Mouse (Mus musculus) hindbrain, embryonic 12.5 days (tissue): ENCODE data around the gene Slc45a2. TPM values are rescaled to one million over a fixed set of nuclear protein-coding genes. Genes with fewer than 3 reads are reported as not detected.

Experiments used
- ATAC-seq: fragments of 200-750 bp; cut with Nextera tagmentation; 2 replicates; pipeline ENCODE4 v1.8.0; 2017; ENCODE audit warnings: moderate TSS enrichment; ENCODE audit not compliant: low FRiP score
- H3K27ac ChIP-seq: fragments of 300-500 bp; sonication (generic); 2 replicates; pipeline ENCODE4 v1.5.1; 2016; ENCODE audit warnings: mild to moderate bottlenecking
- H3K27me3 ChIP-seq: fragments of 300-500 bp; sonication (generic); 2 replicates; pipeline ENCODE4 v1.6.1; 2016; ENCODE audit warnings: mild to moderate bottlenecking
- H3K36me3 ChIP-seq: fragments of 300-500 bp; sonication (generic); 2 replicates; pipeline ENCODE4 v1.6.1; 2016; ENCODE audit warnings: mild to moderate bottlenecking
- H3K4me1 ChIP-seq: fragments of 300-500 bp; sonication (generic); 2 replicates; pipeline ENCODE4 v1.6.1; 2016
- H3K4me2 ChIP-seq: fragments of 300-500 bp; sonication (generic); replicated peaks from 2 replicates; pipeline ENCODE4 v1.6.1; 2016; ENCODE audit warnings: mild to moderate bottlenecking
- H3K4me3 ChIP-seq: fragments of 300-500 bp; sonication (generic); 2 replicates; pipeline ENCODE4 v1.5.1; 2016; ENCODE audit warnings: mild to moderate bottlenecking
- H3K9ac ChIP-seq: fragments of 300-500 bp; sonication (generic); 2 replicates; pipeline ENCODE4 v1.6.1; 2016; ENCODE audit warnings: mild to moderate bottlenecking, moderate library complexity
- H3K9me3 ChIP-seq: fragments of 300-500 bp; sonication (generic); replicated peaks from 2 replicates; pipeline ENCODE4 v1.6.1; 2016; ENCODE audit warnings: mild to moderate bottlenecking
- WGBS: fragments of 180-500 bp; shearing (Covaris S2); methylation state at CpG from one replicate; pipeline ENCODE4 v1.1.7; 2016; 5-methylcytosine and 5-hydroxymethylcytosine counted together
- polyA plus RNA-seq: library from polyadenylated mRNA; unstranded; fragments of >200 nt; fragmentation: Nextera tagmentation; extraction: Ambion mirVana; gene quantifications from 2 replicates; pipeline ENCODE4 v1.2.1, GENCODE M21; 2016

Slc45a2 gene
- 0.20 and 0.34 TPM in 2 replicates for polyA plus RNA-seq

DNA sequence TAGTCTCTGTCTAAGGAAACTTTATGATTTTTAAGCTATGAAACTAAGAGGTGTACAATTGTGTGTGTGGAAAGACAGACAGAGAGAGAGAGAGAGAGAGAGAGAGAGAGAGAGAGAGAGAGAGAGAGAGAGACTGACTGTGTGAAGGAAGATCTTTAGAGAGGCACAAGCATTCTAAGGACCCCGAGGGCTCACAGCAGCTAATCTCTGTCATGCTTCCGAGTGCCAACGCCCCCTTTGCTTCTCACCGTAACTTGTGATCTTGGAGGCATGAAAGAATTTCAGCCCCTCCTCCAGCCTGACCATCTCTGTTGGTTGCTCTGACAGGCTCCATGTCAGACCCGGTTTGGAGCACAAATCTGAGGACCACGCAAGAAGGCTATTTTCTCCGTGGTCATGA is at the start of gene Slc45a2:
TSS of gene Slc45a2 (plus strand) at position 301 of the 400 bp plus-strand sequence.
- WGBS: 64% methylated on average over 7 of the region's 7 CpGs
- H3K4me1 ChIP-seq: no peaks in the 10 kb centered on the region
- H3K4me3 ChIP-seq: no peak within 1 kb of the TSS
- no peaks in the 10 kb centered on the region for H3K27me3 ChIP-seq
- no peak within 1 kb of the TSS for H3K9ac ChIP-seq
- H3K36me3 ChIP-seq: no peaks in the 10 kb centered on the region
- no peak for ATAC-seq
- H3K9me3 ChIP-seq: no peaks in the 10 kb centered on the region
- H3K4me2 ChIP-seq: no peak within 1 kb of the TSS
- H3K27ac ChIP-seq: no peak within 1 kb of the TSS

DNA sequence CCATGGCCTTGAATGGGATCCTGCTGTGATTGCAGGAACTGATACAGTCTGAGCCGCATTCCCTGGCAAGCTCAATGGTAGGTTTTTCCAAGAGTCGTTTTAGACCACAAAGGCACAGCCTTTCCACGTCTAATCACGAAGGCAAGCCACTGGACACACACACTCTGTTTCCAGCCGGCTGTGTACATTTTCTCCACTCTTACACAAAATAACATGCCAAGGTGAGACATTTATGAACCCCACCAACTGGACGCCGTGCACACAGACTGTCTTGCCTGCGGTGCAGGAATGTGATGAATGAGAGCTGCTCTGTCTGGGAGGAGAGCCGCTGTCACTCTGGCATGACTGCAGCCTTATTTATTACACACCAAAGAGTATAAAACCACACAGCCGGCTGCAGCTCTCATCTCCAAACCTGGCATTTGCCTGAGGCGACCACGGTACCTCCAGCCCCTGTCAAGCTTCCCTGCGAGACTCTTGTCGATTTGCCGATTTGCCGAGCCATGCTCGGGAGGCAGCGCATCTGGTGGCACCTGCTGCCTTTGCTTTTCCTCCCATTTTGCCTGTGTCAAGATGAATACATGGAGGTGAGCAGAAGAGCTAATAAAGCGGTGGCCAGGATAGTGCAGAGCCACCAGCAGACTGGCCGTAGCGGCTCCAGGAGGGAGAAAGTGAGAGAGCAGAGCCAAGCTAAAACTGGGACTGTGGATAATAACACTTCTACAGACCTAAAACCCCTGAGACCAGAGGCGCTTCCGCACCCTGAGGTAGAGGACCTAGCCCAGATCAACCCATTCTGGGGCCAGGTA is 48.4 kb upstream of the Slc45a2 start, which contains the start of gene C1qtnf3:
TSS of gene C1qtnf3 (plus strand) at position 382 of the 809 bp plus-strand sequence.
- Histone ChIP-seq H3K9me3 (no peaks in the 10 kb centered on the region), H3K27ac (no peak within 1 kb of the TSS), H3K4me3 (no peak within 1 kb of the TSS), H3K9ac (no peak within 1 kb of the TSS), H3K4me1 (peaks cover 5% of the 10 kb centered on the region; the same call in 1 of the 2 replicates), H3K27me3 (no peaks in the 10 kb centered on the region), H3K36me3 (no peaks in the 10 kb centered on the region), H3K4me2 (peak within 1 kb of the TSS; percentile 25; the same call in 1 of the 2 replicates)
- ATAC-seq: no peak
- WGBS: 66% methylated on average over 23 of the region's 23 CpGs

DNA sequence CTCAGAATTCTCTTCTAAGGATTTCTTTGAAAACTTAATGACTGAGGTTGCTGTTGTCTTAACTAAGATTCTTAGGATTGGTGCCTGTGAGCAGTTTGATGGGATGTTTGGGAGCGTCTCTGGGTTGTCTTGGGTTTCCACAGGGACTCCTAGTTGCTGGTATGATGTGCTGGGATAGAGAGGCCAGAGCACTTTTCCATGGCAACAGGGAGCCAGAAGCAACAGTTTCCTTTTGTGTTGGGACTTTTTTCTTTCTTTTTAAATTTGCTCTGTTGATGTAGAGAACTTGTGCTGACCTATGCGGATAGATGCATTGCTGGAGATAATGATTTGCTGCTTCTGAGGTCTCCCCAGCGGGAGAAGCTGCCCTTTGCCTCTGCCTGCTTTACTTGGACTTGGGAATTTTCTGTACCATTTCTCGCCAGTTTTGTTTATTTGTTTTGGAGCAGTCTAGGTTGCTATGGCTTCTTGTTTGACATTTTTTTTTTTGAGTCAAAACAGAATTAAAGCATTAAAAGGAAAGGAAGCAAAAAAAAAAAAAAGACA is 47.7 kb upstream of the Slc45a2 start:
- ATAC-seq: no peak
- H3K4me3 ChIP-seq: no peak overlapping the region
- H3K4me1 ChIP-seq: peaks cover 5% of the 10 kb centered on the region; the same call in 1 of the 2 replicates
- no peak overlapping the region for H3K9ac ChIP-seq
- no peaks in the 10 kb centered on the region for H3K9me3 ChIP-seq
- WGBS: 40% methylated on average over 4 of the region's 4 CpGs
- H3K36me3 ChIP-seq: no peaks in the 10 kb centered on the region
- no peaks in the 10 kb centered on the region for H3K27me3 ChIP-seq
- no peak overlapping the region for H3K4me2 ChIP-seq
- no peak overlapping the region for H3K27ac ChIP-seq

DNA sequence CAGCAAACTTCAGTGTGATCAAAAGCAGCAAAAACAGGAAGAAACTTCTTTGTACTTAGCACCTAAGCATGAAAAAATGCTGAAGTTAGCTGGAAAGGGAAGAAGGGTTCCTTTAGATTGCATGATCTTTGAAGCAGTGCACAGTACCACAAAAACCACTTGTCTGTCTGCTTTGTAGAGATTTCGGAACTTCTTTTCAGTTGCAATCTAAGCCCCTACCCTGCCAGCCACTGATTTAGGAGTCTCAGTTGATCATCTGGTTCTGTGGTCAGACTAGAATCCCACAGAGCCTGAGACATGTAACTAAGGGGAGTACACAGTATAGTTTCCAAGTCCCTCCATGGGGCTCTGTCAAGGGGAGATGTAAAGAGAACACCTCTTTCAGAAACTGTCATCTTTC is 47.1 kb upstream of the Slc45a2 start:
- ATAC-seq: no peak
- 81% methylated on average over 1 of the region's 1 CpGs for WGBS

DNA sequence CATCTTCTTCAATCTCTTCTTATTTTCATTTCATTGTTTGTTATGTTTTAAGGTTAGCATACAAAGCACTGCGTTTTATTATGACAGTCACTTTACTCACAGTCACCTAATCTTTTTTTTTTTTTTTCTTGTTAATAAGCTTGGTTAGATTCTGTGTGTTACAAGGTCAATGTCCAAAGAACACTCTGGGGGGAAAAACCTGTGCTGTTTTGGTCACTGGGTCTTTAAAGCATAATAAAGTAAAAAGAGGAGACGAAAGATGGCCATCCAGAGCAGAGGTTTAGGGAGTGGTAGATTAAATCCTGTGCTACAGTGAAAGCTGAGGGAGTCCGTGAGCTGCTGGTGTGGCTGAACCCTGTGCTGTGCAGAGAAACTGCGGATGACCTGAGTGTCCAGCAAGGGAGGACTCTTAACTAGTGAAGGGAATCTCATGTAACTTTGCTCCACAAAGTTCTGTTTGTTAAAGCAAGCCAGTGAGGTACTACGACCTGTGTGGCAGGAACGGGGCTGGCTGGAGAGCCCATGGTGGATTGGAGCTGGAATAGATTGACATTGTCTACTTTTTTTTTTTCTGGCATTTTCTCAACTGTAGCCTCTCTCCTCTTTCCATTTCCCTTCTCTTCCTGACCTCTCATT is 46.0 kb upstream of the Slc45a2 start:
- H3K9ac ChIP-seq: no peak overlapping the region
- no peaks in the 10 kb centered on the region for H3K27me3 ChIP-seq
- ATAC-seq: no peak
- 95% methylated on average over 6 of the region's 6 CpGs for WGBS
- H3K36me3 ChIP-seq: no peaks in the 10 kb centered on the region
- H3K4me1 ChIP-seq: peaks cover 5% of the 10 kb centered on the region; the same call in 1 of the 2 replicates
- no peak overlapping the region for H3K4me3 ChIP-seq
- H3K9me3 ChIP-seq: no peaks in the 10 kb centered on the region
- H3K27ac ChIP-seq: no peak overlapping the region
- H3K4me2 ChIP-seq: no peak overlapping the region

More for the DNA sequence above, 47.1 kb upstream of the Slc45a2 start:
- H3K9me3 ChIP-seq: no peaks in the 10 kb centered on the region
- H3K36me3 ChIP-seq: no peaks in the 10 kb centered on the region
- no peak overlapping the region for H3K4me2 ChIP-seq
- peaks cover 5% of the 10 kb centered on the region; the same call in 1 of the 2 replicates for H3K4me1 ChIP-seq
- H3K9ac ChIP-seq: no peak overlapping the region
- no peaks in the 10 kb centered on the region for H3K27me3 ChIP-seq
- H3K4me3 ChIP-seq: no peak overlapping the region
- no peak overlapping the region for H3K27ac ChIP-seq

DNA sequence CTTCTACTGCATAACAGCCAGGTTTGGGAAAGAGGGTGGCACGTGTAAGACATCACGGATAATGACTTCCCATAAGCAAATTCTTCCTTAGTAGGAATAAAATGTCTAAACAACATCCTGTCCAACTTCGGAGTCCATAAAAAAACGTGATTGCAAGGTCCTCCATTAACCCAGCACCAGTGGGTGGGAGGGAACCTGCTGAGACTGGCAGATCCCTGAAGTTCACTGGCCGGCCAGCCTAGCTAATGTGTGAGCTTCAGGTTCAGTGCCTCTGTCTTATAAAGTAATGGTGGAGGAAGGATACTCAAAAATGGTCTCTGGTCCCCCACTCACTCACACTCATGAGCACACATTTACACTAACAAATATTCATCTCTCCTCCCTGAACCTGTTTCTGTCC is 45.4 kb upstream of the Slc45a2 start:
- ATAC-seq: no peak
- H3K27ac ChIP-seq: no peak overlapping the region
- 67% methylated on average over 5 of the region's 5 CpGs for WGBS
- H3K27me3 ChIP-seq: no peaks in the 10 kb centered on the region
- no peaks in the 10 kb centered on the region for H3K36me3 ChIP-seq
- no peak overlapping the region for H3K4me3 ChIP-seq
- no peak overlapping the region for H3K9ac ChIP-seq
- H3K4me2 ChIP-seq: no peak overlapping the region
- H3K4me1 ChIP-seq: peaks cover 5% of the 10 kb centered on the region; the same call in 1 of the 2 replicates
- H3K9me3 ChIP-seq: no peaks in the 10 kb centered on the region

DNA sequence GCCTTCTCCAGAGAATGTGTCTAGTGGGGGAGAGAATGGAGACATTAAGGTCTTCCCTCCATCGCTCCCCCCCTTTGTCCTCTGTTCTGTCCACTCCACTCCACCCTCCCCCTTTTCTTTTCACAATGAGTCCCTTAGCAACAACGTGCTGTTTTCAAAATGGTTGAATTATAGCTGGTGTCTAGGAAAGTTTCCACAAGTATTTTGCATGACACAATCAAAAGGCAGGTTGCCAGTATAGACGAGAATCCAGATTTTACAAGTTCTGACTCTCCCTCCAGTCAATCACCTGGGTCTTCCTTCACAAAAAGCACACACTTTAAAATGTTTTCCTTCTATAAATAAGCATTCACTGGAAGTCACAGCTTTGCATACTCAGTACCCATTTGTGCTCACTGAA is 43.8 kb upstream of the Slc45a2 start:
- H3K9ac ChIP-seq: no peak overlapping the region
- no peak overlapping the region for H3K4me2 ChIP-seq
- H3K36me3 ChIP-seq: no peaks in the 10 kb centered on the region
- no peaks in the 10 kb centered on the region for H3K9me3 ChIP-seq
- WGBS: 51% methylated on average over 3 of the region's 3 CpGs
- H3K27me3 ChIP-seq: no peaks in the 10 kb centered on the region
- no peak for ATAC-seq
- peaks cover 5% of the 10 kb centered on the region; the same call in 1 of the 2 replicates for H3K4me1 ChIP-seq
- H3K27ac ChIP-seq: no peak overlapping the region
- no peak overlapping the region for H3K4me3 ChIP-seq

DNA sequence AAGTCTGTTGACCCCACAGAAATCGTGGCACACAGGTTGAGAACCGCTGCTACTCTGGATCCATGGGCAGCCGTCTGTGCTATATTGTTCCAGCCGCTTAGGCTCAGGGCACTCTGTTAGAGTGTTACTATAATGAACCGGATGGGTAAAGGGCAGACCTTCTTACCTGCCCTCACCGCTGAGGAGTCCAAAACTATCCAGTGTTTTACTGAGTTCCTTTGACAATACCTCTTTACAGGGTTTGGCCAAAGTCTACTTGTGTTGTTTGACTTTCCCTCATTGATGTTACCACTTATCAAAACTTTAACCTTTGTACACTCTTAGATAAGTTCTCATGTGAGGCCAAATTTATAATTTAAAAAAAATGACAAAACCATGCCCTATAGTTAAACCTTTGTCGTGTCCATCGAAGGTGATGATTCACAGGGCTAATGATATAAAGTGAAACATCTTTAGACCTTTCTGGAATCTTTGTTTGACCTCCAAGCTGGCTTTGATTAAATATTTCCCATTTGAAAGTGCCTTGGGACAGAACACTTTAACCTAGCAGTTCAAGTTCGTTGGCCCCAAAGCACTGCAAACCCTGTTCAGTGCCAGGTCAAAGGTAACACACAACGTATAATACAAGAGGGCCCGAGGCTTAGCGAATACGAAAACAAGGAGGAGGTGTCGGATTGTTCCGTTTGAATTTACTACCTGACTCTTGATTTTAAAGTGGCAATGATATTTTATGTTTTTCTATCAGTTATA is 41.1 kb upstream of the Slc45a2 start:
- no peak overlapping the region for H3K4me2 ChIP-seq
- H3K9ac ChIP-seq: no peak overlapping the region
- no peaks in the 10 kb centered on the region for H3K9me3 ChIP-seq
- 87% methylated on average over 15 of the region's 15 CpGs for WGBS
- no peak overlapping the region for H3K4me3 ChIP-seq
- H3K27me3 ChIP-seq: no peaks in the 10 kb centered on the region
- H3K36me3 ChIP-seq: no peaks in the 10 kb centered on the region
- no peaks in the 10 kb centered on the region for H3K4me1 ChIP-seq
- no peak for ATAC-seq
- H3K27ac ChIP-seq: no peak overlapping the region

DNA sequence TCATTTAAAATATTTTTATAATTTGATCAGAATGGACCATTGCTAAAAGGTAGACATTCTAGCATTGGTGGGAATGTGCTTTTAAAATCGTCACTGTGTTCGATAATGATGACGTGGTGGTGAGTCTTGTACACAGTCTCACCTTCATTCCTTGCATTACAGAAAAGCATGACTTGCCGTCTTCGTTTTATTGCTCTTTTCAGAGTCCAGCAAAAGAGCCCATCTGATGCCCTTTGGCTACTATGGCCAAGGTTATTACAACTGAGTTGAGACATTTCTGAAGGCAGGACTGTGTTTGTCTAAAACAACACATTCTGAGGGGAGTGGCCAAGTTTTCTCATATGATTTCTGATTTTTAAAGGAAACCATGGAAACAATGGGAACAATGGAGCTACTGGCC is 40.3 kb upstream of the Slc45a2 start:
- Histone ChIP-seq H3K36me3 (no peaks in the 10 kb centered on the region), H3K4me1 (no peaks in the 10 kb centered on the region), H3K4me3 (no peak overlapping the region), H3K9me3 (no peaks in the 10 kb centered on the region), H3K27me3 (no peaks in the 10 kb centered on the region), H3K4me2 (no peak overlapping the region), H3K9ac (no peak overlapping the region), H3K27ac (no peak overlapping the region)
- 91% methylated on average over 5 of the region's 5 CpGs for WGBS
- ATAC-seq: no peak

DNA sequence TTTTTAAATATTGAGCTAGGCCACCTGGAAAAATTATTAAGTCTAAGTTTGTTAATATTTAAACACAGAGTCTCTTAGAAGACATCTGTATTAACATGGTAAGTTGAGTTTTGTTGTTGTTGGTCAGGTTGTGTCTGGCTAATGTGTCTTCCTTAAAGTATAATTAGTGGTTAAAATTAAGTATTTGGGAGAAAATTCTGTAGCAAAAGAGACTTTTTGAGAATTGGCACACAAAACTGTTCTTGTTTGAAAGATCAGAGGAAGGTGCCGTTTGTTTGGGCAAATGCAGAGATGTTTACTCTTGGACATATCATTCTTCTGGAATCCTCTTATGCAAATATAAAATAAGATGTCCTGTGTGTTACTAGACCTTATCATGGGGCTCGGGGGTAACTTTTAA is 37.9 kb upstream of the Slc45a2 start:
- Histone ChIP-seq H3K9ac (no peak overlapping the region), H3K9me3 (no peaks in the 10 kb centered on the region), H3K27ac (no peak overlapping the region), H3K27me3 (no peaks in the 10 kb centered on the region), H3K4me2 (no peak overlapping the region), H3K4me1 (no peaks in the 10 kb centered on the region), H3K4me3 (no peak overlapping the region), H3K36me3 (no peaks in the 10 kb centered on the region)
- no peak for ATAC-seq
- WGBS: 92% methylated on average over 2 of the region's 2 CpGs

DNA sequence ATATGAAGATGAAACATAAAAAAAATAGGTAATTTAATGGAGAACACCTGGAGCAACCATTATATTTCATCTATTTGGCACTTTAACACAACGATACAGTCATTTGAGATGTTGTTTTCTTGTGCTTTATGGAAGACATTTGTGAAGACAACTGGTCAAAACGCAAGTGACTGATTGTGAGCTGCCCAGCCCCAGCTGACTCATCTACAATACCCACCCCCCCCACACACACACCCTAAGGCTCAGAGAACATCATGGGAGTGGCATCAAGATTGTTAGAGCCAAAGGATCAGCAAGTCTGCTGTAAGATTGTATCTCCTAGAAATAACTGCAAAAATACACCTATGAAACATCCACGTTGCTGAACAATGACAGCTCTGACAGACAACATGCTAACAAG is 31.1 kb upstream of the Slc45a2 start:
- Histone ChIP-seq H3K9me3 (no peaks in the 10 kb centered on the region), H3K27ac (no peak overlapping the region), H3K9ac (no peak overlapping the region), H3K36me3 (no peaks in the 10 kb centered on the region), H3K4me3 (no peak overlapping the region), H3K27me3 (no peaks in the 10 kb centered on the region), H3K4me2 (no peak overlapping the region), H3K4me1 (no peaks in the 10 kb centered on the region)
- ATAC-seq: no peak
- 74% methylated on average over 3 of the region's 3 CpGs for WGBS

DNA sequence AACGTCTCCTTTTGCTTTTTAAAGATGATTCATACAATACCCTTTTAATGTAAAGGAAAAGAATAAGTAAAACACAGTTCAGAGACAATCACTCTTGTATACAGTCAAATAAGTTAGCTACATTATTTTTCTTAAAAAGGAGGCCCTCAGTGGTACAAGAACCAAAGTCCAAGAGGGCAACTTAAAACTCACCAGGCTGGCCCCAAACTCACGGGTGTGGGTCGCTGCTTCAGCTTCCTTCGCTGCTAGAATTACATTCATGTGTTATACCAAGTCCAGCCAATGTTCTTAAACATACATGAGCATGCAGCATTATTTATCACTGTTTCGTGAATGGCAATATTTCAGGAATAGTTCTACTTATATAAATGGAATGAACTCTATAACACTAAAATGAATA is 29.7 kb upstream of the Slc45a2 start:
- no peak overlapping the region for H3K27ac ChIP-seq
- no peaks in the 10 kb centered on the region for H3K27me3 ChIP-seq
- H3K4me3 ChIP-seq: no peak overlapping the region
- H3K4me2 ChIP-seq: no peak overlapping the region
- H3K9me3 ChIP-seq: no peaks in the 10 kb centered on the region
- WGBS: 89% methylated on average over 5 of the region's 5 CpGs
- H3K36me3 ChIP-seq: no peaks in the 10 kb centered on the region
- H3K4me1 ChIP-seq: no peaks in the 10 kb centered on the region
- no peak for ATAC-seq
- no peak overlapping the region for H3K9ac ChIP-seq
